Mouse (Mus musculus) lung, adult 2 months (tissue): ENCODE results near the gene Sel1l3.

ENCODE experiments used
- CTCF ChIP-seq: fragments of 200-500 bp; IDR thresholded peaks from 2 replicates; pipeline ENCODE4 v1.5.1; 2011; ENCODE audit warnings: mild to moderate bottlenecking, low read length, control low read depth; ENCODE audit not compliant: insufficient read depth
- POLR2A ChIP-seq: fragments of 200-500 bp; IDR thresholded peaks from 2 replicates; pipeline ENCODE4 v1.6.1; 2011; ENCODE audit warnings: low read depth, mild to moderate bottlenecking, control low read depth, low read length, borderline replicate concordance; ENCODE audit errors: extremely low read depth

GRCm38 (mm10) chr5:53147418-53147817 is 66.3 kb downstream of the Sel1l3 start:
- TF ChIP-seq CTCF = no peak
- TF ChIP-seq POLR2A = no peak
